Mouse (Mus musculus): ENCODE measurements at regions not wholly inside any gene's neighbourhood (a gene's known extent, or its start where the extent isn't known, plus 50 kb on each side); places are given as distances from the start of the nearest gene placed in this dataset.

- Histone ChIP-seq H3K9me3 (replicated peaks; ENCODE audit: control insufficient read depth, low read length) (no peaks in the 10 kb centered on the region), H3K4me1 (ENCODE audit: control insufficient read depth, insufficient read depth, low read length) (peaks cover 10% of the 10 kb centered on the region), H3K9ac (ENCODE audit: low read length) (no peak overlapping the region), H3K27ac (ENCODE audit: low read length) (peak overlapping the region; percentile 53; the same call in 1 of the 2 replicates), H3K27me3 (ENCODE audit: control insufficient read depth, insufficient read depth, low read length) (no peaks in the 10 kb centered on the region), H3K4me3 (replicated peaks; ENCODE audit: low read length) (no peak overlapping the region), H3K36me3 (ENCODE audit: control insufficient read depth, insufficient read depth, low read length) (no peaks in the 10 kb centered on the region), H3K4me2 (ENCODE audit: low read depth, low read length) (no peak overlapping the region)
- 70% methylated on average over 3 of the region's 3 CpGs for WGBS
- ATAC-seq (ENCODE audit: insufficient read depth, low FRiP score): no peak
Observed at GRCm38 (mm10) chr3:117107378-117107777, 138.6 kb upstream of the Palmd start.

- WGBS: 69% methylated on average over 2 of the region's 2 CpGs
- no peak for ATAC-seq (ENCODE audit: insufficient read depth, low FRiP score)
Observed at GRCm38 (mm10) chr3:117087646-117088045, 118.9 kb upstream of the Palmd start.

GRCm38 (mm10) chr3:117076734-117077133 lies 107.9 kb upstream of the Palmd start:
- no peak overlapping the region for H3K4me3 ChIP-seq (replicated peaks; ENCODE audit: low read length)
- no peak overlapping the region for H3K9ac ChIP-seq (ENCODE audit: low read length)
- H3K36me3 ChIP-seq (ENCODE audit: control insufficient read depth, insufficient read depth, low read length): no peaks in the 10 kb centered on the region
- no peak for ATAC-seq (ENCODE audit: insufficient read depth, low FRiP score)
- no peak overlapping the region for H3K27ac ChIP-seq (ENCODE audit: low read length)
- no peaks in the 10 kb centered on the region; the same call in 1 of the 2 replicates for H3K4me1 ChIP-seq (ENCODE audit: control insufficient read depth, insufficient read depth, low read length)
- no peaks in the 10 kb centered on the region for H3K9me3 ChIP-seq (replicated peaks; ENCODE audit: control insufficient read depth, low read length)
- H3K27me3 ChIP-seq (ENCODE audit: control insufficient read depth, insufficient read depth, low read length): no peaks in the 10 kb centered on the region
- WGBS: 26% methylated on average over 2 of the region's 2 CpGs
- no peak overlapping the region for H3K4me2 ChIP-seq (ENCODE audit: low read depth, low read length)

More at GRCm38 (mm10) chr3:117087646-117088045, 118.9 kb upstream of the Palmd start:
- Histone ChIP-seq H3K27me3 (ENCODE audit: control insufficient read depth, insufficient read depth, low read length) (no peaks in the 10 kb centered on the region), H3K4me1 (ENCODE audit: control insufficient read depth, insufficient read depth, low read length) (no peaks in the 10 kb centered on the region), H3K9me3 (replicated peaks; ENCODE audit: control insufficient read depth, low read length) (no peaks in the 10 kb centered on the region), H3K4me3 (replicated peaks; ENCODE audit: low read length) (no peak overlapping the region), H3K9ac (ENCODE audit: low read length) (no peak overlapping the region), H3K4me2 (ENCODE audit: low read depth, low read length) (no peak overlapping the region), H3K27ac (ENCODE audit: low read length) (no peak overlapping the region), H3K36me3 (ENCODE audit: control insufficient read depth, insufficient read depth, low read length) (no peaks in the 10 kb centered on the region)

GRCm38 (mm10) chr3:117073399-117073798 lies 104.6 kb upstream of the Palmd start:
- ATAC-seq (ENCODE audit: insufficient read depth, low FRiP score): no peak
- H3K27ac ChIP-seq (ENCODE audit: low read length): no peak overlapping the region
- no peak overlapping the region for H3K9ac ChIP-seq (ENCODE audit: low read length)
- no peak overlapping the region for H3K4me3 ChIP-seq (replicated peaks; ENCODE audit: low read length)
- H3K9me3 ChIP-seq (replicated peaks; ENCODE audit: control insufficient read depth, low read length): no peaks in the 10 kb centered on the region
- H3K27me3 ChIP-seq (ENCODE audit: control insufficient read depth, insufficient read depth, low read length): no peaks in the 10 kb centered on the region
- H3K4me1 ChIP-seq (ENCODE audit: control insufficient read depth, insufficient read depth, low read length): no peaks in the 10 kb centered on the region; the same call in 1 of the 2 replicates
- no peak overlapping the region for H3K4me2 ChIP-seq (ENCODE audit: low read depth, low read length)
- no peaks in the 10 kb centered on the region for H3K36me3 ChIP-seq (ENCODE audit: control insufficient read depth, insufficient read depth, low read length)
- WGBS: 61% methylated on average over 4 of the region's 4 CpGs

- Histone ChIP-seq H3K9me3 (replicated peaks; ENCODE audit: control insufficient read depth, low read length) (no peaks in the 10 kb centered on the region), H3K4me2 (ENCODE audit: low read depth, low read length) (no peak overlapping the region), H3K36me3 (ENCODE audit: control insufficient read depth, insufficient read depth, low read length) (no peaks in the 10 kb centered on the region), H3K27me3 (ENCODE audit: control insufficient read depth, insufficient read depth, low read length) (no peaks in the 10 kb centered on the region), H3K27ac (ENCODE audit: low read length) (no peak overlapping the region), H3K4me3 (replicated peaks; ENCODE audit: low read length) (no peak overlapping the region), H3K9ac (ENCODE audit: low read length) (no peak overlapping the region), H3K4me1 (ENCODE audit: control insufficient read depth, insufficient read depth, low read length) (no peaks in the 10 kb centered on the region; the same call in 1 of the 2 replicates)
- WGBS: 43% methylated on average over 3 of the region's 3 CpGs
- no peak for ATAC-seq (ENCODE audit: insufficient read depth, low FRiP score)
Observed at GRCm38 (mm10) chr3:117072998-117073397, 104.2 kb upstream of the Palmd start.

- Histone ChIP-seq H3K4me3 (replicated peaks; ENCODE audit: low read length) (no peak overlapping the region), H3K27ac (ENCODE audit: low read length) (no peak overlapping the region), H3K9me3 (replicated peaks; ENCODE audit: control insufficient read depth, low read length) (no peaks in the 10 kb centered on the region), H3K4me1 (ENCODE audit: control insufficient read depth, insufficient read depth, low read length) (peaks cover 2% of the 10 kb centered on the region; the same call in 1 of the 2 replicates), H3K9ac (ENCODE audit: low read length) (no peak overlapping the region), H3K36me3 (ENCODE audit: control insufficient read depth, insufficient read depth, low read length) (no peaks in the 10 kb centered on the region), H3K4me2 (ENCODE audit: low read depth, low read length) (no peak overlapping the region), H3K27me3 (ENCODE audit: control insufficient read depth, insufficient read depth, low read length) (no peaks in the 10 kb centered on the region)
- no peak for ATAC-seq (ENCODE audit: insufficient read depth, low FRiP score)
- 94% methylated on average over 5 of the region's 5 CpGs for WGBS
Observed at GRCm38 (mm10) chr3:117071851-117072250, 103.1 kb upstream of the Palmd start.

- 0 out of 2 replicates have a peak, but pooled peaks have one; percentile 25 for ATAC-seq (ENCODE audit: insufficient read depth, low FRiP score)
Observed at GRCm38 (mm10) chr3:117067470-117068053, 98.8 kb upstream of the Palmd start.

GRCm38 (mm10) chr3:117065904-117066303 lies 97.1 kb upstream of the Palmd start:
- Histone ChIP-seq H3K27ac (ENCODE audit: low read length) (no peak overlapping the region), H3K36me3 (ENCODE audit: control insufficient read depth, insufficient read depth, low read length) (no peaks in the 10 kb centered on the region), H3K9ac (ENCODE audit: low read length) (no peak overlapping the region), H3K27me3 (ENCODE audit: control insufficient read depth, insufficient read depth, low read length) (no peaks in the 10 kb centered on the region), H3K4me1 (ENCODE audit: control insufficient read depth, insufficient read depth, low read length) (0 out of 2 replicates have a peak, but pooled peaks cover 2% of the 10 kb centered on the region), H3K9me3 (replicated peaks; ENCODE audit: control insufficient read depth, low read length) (no peaks in the 10 kb centered on the region), H3K4me2 (ENCODE audit: low read depth, low read length) (no peak overlapping the region), H3K4me3 (replicated peaks; ENCODE audit: low read length) (no peak overlapping the region)
- ATAC-seq (ENCODE audit: insufficient read depth, low FRiP score): no peak
- 79% methylated on average over 2 of the region's 2 CpGs for WGBS

More at GRCm38 (mm10) chr3:117067470-117068053, 98.8 kb upstream of the Palmd start:
- Histone ChIP-seq H3K4me2 (ENCODE audit: low read depth, low read length) (no peak overlapping the region), H3K9ac (ENCODE audit: low read length) (no peak overlapping the region), H3K4me3 (replicated peaks; ENCODE audit: low read length) (no peak overlapping the region), H3K36me3 (ENCODE audit: control insufficient read depth, insufficient read depth, low read length) (no peaks in the 10 kb centered on the region), H3K27me3 (ENCODE audit: control insufficient read depth, insufficient read depth, low read length) (no peaks in the 10 kb centered on the region), H3K9me3 (replicated peaks; ENCODE audit: control insufficient read depth, low read length) (no peaks in the 10 kb centered on the region), H3K4me1 (ENCODE audit: control insufficient read depth, insufficient read depth, low read length) (0 out of 2 replicates have a peak, but pooled peaks cover 2% of the 10 kb centered on the region), H3K27ac (ENCODE audit: low read length) (no peak overlapping the region)
- WGBS: 65% methylated on average over 7 of the region's 7 CpGs

GRCm38 (mm10) chr3:117061831-117062230 lies 93.0 kb upstream of the Palmd start:
- no peak for ATAC-seq (ENCODE audit: insufficient read depth, low FRiP score)
- no peak overlapping the region for H3K4me2 ChIP-seq (ENCODE audit: low read depth, low read length)
- no peaks in the 10 kb centered on the region for H3K36me3 ChIP-seq (ENCODE audit: control insufficient read depth, insufficient read depth, low read length)
- H3K27me3 ChIP-seq (ENCODE audit: control insufficient read depth, insufficient read depth, low read length): no peaks in the 10 kb centered on the region
- no peak overlapping the region for H3K4me3 ChIP-seq (replicated peaks; ENCODE audit: low read length)
- H3K9ac ChIP-seq (ENCODE audit: low read length): no peak overlapping the region
- H3K9me3 ChIP-seq (replicated peaks; ENCODE audit: control insufficient read depth, low read length): no peaks in the 10 kb centered on the region; the same call in 1 of the 2 replicates
- WGBS: 74% methylated on average over 1 of the region's 1 CpGs
- H3K4me1 ChIP-seq (ENCODE audit: control insufficient read depth, insufficient read depth, low read length): no peaks in the 10 kb centered on the region
- H3K27ac ChIP-seq (ENCODE audit: low read length): no peak overlapping the region
